Mouse (Mus musculus): ENCODE measurements at regions not wholly inside any gene's neighbourhood (a gene's known extent, or its start where the extent isn't known, plus 50 kb on each side); places are given as distances from the start of the nearest gene placed in this dataset.

DNA sequence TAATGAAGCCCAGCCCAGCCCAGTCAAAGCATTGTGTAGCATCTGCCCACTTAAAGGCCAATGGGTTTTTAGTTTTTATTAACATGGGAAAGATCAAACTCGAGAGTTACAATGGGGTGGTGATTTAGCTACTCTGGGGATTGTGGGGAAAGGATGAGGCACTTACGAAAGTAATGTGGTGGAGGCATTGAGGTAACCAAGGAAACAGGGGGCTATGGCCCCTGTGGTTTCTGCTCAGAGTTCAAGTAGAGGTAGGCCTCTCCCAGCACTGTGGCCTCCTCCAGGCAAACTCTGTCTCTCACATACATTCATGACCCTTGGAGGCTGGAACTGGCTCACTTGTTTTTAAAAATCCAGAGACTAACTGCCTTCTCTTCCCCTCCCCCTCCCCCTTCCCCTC is 128.4 kb downstream of the Utp6 start:
- Histone ChIP-seq H3ac (ENCODE audit: control insufficient read depth, insufficient read length, low read depth) (no peak overlapping the region), H3K79me2 (ENCODE audit: control insufficient read depth, insufficient read depth) (no peaks in the 10 kb centered on the region), H3K27me3 (ENCODE audit: control insufficient read depth, insufficient read depth, insufficient read length) (no peaks in the 10 kb centered on the region), H3K36me3 (ENCODE audit: control insufficient read depth, insufficient read depth) (no peaks in the 10 kb centered on the region), H3K79me3 (ENCODE audit: low read depth) (no peaks in the 10 kb centered on the region), H3K4me3 (ENCODE audit: insufficient read depth, poor library complexity, severe bottlenecking) (no peak overlapping the region)
- TF ChIP-seq MAX (IDR thresholded peaks at IDR 0.05), result no peak
- TF ChIP-seq MYOD1 (IDR thresholded peaks at IDR 0.05; ENCODE audit: control insufficient read depth, insufficient read length, low read depth), result no peak
- no peak for TF ChIP-seq CTCF (IDR thresholded peaks at IDR 0.05; ENCODE audit: control insufficient read depth, insufficient read depth, insufficient read length)
- no peak for TF ChIP-seq USF1 (IDR thresholded peaks at IDR 0.05; ENCODE audit: low read depth)
- TF ChIP-seq FOSL1 (IDR thresholded peaks at IDR 0.05; ENCODE audit: insufficient read depth, low read length, poor library complexity, severe bottlenecking), result no peak
- no peak for TF ChIP-seq CEBPB (IDR thresholded peaks at IDR 0.05; ENCODE audit: low read depth)
- TF ChIP-seq MYOG (IDR thresholded peaks at IDR 0.05; ENCODE audit: control insufficient read depth, extremely low read depth, insufficient read length), result no peak

DNA sequence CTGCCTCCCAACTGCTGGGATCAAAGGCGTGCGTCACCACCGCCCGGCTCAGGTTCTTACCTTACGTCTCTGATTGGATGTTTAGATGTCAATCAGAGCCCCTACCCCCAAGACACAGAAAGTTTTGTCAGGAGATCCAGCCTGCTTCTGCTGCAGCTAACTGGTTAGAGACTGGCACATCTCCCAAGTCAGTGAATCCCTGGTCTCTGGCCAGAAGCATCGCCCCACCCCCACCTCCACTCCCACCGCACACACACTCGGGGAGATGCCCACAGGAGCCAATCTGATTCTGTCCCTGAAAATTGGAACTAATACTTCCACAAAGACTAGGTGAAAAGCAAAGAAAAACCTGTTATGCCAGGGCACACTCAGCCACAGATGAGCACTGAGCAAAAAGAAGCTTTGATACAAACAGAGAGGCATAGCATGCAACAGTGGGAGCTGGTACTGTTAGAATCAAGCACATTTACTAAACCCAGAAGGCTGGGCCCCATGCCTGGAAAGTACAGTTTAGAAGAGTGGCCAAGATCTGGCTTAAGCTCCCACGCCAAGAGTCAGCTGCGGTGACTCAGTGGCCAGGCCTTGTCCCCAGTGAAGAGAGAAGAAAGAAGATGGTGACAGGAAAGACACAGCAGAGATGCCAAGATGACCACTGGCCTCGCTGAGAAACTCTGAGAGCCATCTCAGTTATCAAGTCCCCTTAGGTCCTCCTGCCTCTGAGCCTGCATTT is 130.4 kb downstream of the Utp6 start:
- H3K27me3 ChIP-seq (ENCODE audit: control insufficient read depth, insufficient read depth, insufficient read length), result no peaks in the 10 kb centered on the region
- no peak overlapping the region for H3ac ChIP-seq (ENCODE audit: control insufficient read depth, insufficient read length, low read depth)
- no peaks in the 10 kb centered on the region for H3K79me3 ChIP-seq (ENCODE audit: low read depth)
- H3K4me3 ChIP-seq (ENCODE audit: insufficient read depth, poor library complexity, severe bottlenecking), result no peak overlapping the region
- no peak for TF ChIP-seq USF1 (IDR thresholded peaks at IDR 0.05; ENCODE audit: low read depth)
- no peak for TF ChIP-seq MYOG (IDR thresholded peaks at IDR 0.05; ENCODE audit: control insufficient read depth, extremely low read depth, insufficient read length)
- TF ChIP-seq MYOD1 (IDR thresholded peaks at IDR 0.05; ENCODE audit: control insufficient read depth, insufficient read length, low read depth), result no peak
- TF ChIP-seq CTCF (IDR thresholded peaks at IDR 0.05; ENCODE audit: control insufficient read depth, insufficient read depth, insufficient read length), result no peak
- TF ChIP-seq MAX (IDR thresholded peaks at IDR 0.05), result no peak
- no peak for TF ChIP-seq FOSL1 (IDR thresholded peaks at IDR 0.05; ENCODE audit: insufficient read depth, low read length, poor library complexity, severe bottlenecking)
- TF ChIP-seq CEBPB (IDR thresholded peaks at IDR 0.05; ENCODE audit: low read depth), result no peak
- H3K36me3 ChIP-seq (ENCODE audit: control insufficient read depth, insufficient read depth), result no peaks in the 10 kb centered on the region
- H3K79me2 ChIP-seq (ENCODE audit: control insufficient read depth, insufficient read depth), result no peaks in the 10 kb centered on the region

DNA sequence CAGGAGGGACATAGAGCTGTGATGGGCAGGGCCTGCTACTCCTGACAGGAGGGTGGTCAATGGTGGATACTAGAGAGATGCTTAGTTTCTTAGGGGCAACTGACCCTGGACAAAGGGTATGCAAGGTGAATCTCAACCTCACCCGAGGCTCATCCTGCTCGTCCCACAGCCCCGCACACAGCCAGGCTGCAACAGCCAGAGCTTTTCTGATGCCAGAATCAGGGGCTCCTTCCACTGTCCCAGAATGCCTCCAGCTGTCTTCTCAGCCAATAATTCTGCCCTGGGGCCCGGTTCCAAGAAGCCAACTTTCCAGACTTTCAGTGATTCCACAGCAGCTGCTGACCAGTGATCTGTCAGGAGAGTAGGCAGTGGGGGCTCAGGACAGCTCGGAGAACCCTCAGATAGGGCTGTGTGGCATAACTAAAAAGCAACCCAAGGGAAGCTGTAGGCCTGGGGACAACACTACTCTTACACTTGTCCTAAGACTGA is 131.6 kb downstream of the Utp6 start:
- H3K79me2 ChIP-seq (ENCODE audit: control insufficient read depth, insufficient read depth), result no peaks in the 10 kb centered on the region
- TF ChIP-seq FOSL1 (IDR thresholded peaks at IDR 0.05; ENCODE audit: insufficient read depth, low read length, poor library complexity, severe bottlenecking), result no peak
- no peak for TF ChIP-seq USF1 (IDR thresholded peaks at IDR 0.05; ENCODE audit: low read depth)
- no peak for TF ChIP-seq MYOG (IDR thresholded peaks at IDR 0.05; ENCODE audit: control insufficient read depth, extremely low read depth, insufficient read length)
- TF ChIP-seq MAX (IDR thresholded peaks at IDR 0.05), result no peak
- TF ChIP-seq CTCF (IDR thresholded peaks at IDR 0.05; ENCODE audit: control insufficient read depth, insufficient read depth, insufficient read length), result no peak
- TF ChIP-seq CEBPB (IDR thresholded peaks at IDR 0.05; ENCODE audit: low read depth), result no peak
- no peak for TF ChIP-seq MYOD1 (IDR thresholded peaks at IDR 0.05; ENCODE audit: control insufficient read depth, insufficient read length, low read depth)
- no peaks in the 10 kb centered on the region for H3K79me3 ChIP-seq (ENCODE audit: low read depth)
- no peaks in the 10 kb centered on the region for H3K36me3 ChIP-seq (ENCODE audit: control insufficient read depth, insufficient read depth)
- H3K4me3 ChIP-seq (ENCODE audit: insufficient read depth, poor library complexity, severe bottlenecking), result no peak overlapping the region
- H3K27me3 ChIP-seq (ENCODE audit: control insufficient read depth, insufficient read depth, insufficient read length), result no peaks in the 10 kb centered on the region
- H3ac ChIP-seq (ENCODE audit: control insufficient read depth, insufficient read length, low read depth), result no peak overlapping the region

DNA sequence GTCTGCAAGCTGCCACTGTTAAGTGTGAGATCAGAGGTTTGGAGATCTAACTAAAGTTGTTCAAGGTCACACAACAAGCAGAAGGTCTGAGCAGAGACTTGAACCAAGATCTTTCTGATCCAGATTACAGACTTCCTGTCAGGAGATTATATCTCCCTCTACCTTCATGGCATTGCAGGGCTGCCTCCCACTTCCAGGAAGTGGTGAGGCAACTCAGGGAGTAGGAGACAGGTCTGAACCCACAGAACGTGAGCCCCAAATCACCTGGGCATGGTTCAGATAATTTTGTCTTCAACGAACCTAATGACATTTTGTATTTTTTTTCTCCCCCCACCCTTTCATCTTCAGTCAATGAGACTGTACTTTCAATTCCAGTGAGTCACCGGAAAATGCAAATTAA is 135.2 kb downstream of the Utp6 start:
- no peaks in the 10 kb centered on the region for H3K79me2 ChIP-seq (ENCODE audit: control insufficient read depth, insufficient read depth)
- H3K36me3 ChIP-seq (ENCODE audit: control insufficient read depth, insufficient read depth), result no peaks in the 10 kb centered on the region
- H3K79me3 ChIP-seq (ENCODE audit: low read depth), result no peaks in the 10 kb centered on the region
- H3ac ChIP-seq (ENCODE audit: control insufficient read depth, insufficient read length, low read depth), result no peak overlapping the region
- TF ChIP-seq CEBPB (IDR thresholded peaks at IDR 0.05; ENCODE audit: low read depth), result no peak
- TF ChIP-seq MYOD1 (IDR thresholded peaks at IDR 0.05; ENCODE audit: control insufficient read depth, insufficient read length, low read depth), result no peak
- no peak for TF ChIP-seq CTCF (IDR thresholded peaks at IDR 0.05; ENCODE audit: control insufficient read depth, insufficient read depth, insufficient read length)
- no peak for TF ChIP-seq FOSL1 (IDR thresholded peaks at IDR 0.05; ENCODE audit: insufficient read depth, low read length, poor library complexity, severe bottlenecking)
- no peak for TF ChIP-seq USF1 (IDR thresholded peaks at IDR 0.05; ENCODE audit: low read depth)
- TF ChIP-seq MAX (IDR thresholded peaks at IDR 0.05), result no peak
- TF ChIP-seq MYOG (IDR thresholded peaks at IDR 0.05; ENCODE audit: control insufficient read depth, extremely low read depth, insufficient read length), result no peak
- no peaks in the 10 kb centered on the region for H3K27me3 ChIP-seq (ENCODE audit: control insufficient read depth, insufficient read depth, insufficient read length)
- no peak overlapping the region for H3K4me3 ChIP-seq (ENCODE audit: insufficient read depth, poor library complexity, severe bottlenecking)

DNA sequence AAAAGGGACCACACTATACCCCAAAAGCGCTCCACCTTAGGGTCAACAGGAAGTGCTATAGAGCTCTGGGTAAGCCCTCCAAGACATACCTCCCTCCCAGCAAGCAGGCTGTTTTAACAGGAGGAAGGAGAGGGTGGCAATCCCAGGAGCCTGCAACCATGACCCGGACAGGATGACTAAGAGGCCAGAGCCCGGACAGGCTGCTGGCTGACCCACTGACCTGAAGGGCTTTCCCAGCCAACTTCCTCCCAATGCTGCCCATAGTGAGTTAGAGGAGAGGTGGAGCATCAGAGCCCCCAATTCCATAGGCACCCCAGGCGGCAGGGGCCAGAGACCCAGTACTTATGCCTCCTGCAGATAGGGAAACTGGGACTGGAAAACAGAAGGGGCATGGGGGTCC is 136.3 kb downstream of the Utp6 start:
- Histone ChIP-seq H3K27me3 (ENCODE audit: control insufficient read depth, insufficient read depth, insufficient read length) (no peaks in the 10 kb centered on the region), H3K79me3 (ENCODE audit: low read depth) (no peaks in the 10 kb centered on the region), H3K4me3 (ENCODE audit: insufficient read depth, poor library complexity, severe bottlenecking) (no peak overlapping the region), H3ac (ENCODE audit: control insufficient read depth, insufficient read length, low read depth) (no peak overlapping the region), H3K36me3 (ENCODE audit: control insufficient read depth, insufficient read depth) (no peaks in the 10 kb centered on the region), H3K79me2 (ENCODE audit: control insufficient read depth, insufficient read depth) (no peaks in the 10 kb centered on the region)
- TF ChIP-seq MYOD1 (IDR thresholded peaks at IDR 0.05; ENCODE audit: control insufficient read depth, insufficient read length, low read depth) (no peak), FOSL1 (IDR thresholded peaks at IDR 0.05; ENCODE audit: insufficient read depth, low read length, poor library complexity, severe bottlenecking) (no peak), CEBPB (IDR thresholded peaks at IDR 0.05; ENCODE audit: low read depth) (no peak), MAX (IDR thresholded peaks at IDR 0.05) (no peak), MYOG (IDR thresholded peaks at IDR 0.05; ENCODE audit: control insufficient read depth, extremely low read depth, insufficient read length) (no peak), CTCF (IDR thresholded peaks at IDR 0.05; ENCODE audit: control insufficient read depth, insufficient read depth, insufficient read length) (no peak), USF1 (IDR thresholded peaks at IDR 0.05; ENCODE audit: low read depth) (no peak)
